Mouse (Mus musculus) hindbrain, embryonic 15.5 days (tissue): Measurements from ENCODE around the gene Mindy3. TPM values are rescaled to one million over a fixed set of nuclear protein-coding genes. Genes with fewer than 3 reads are reported as not detected.

Source experiments
- polyA plus RNA-seq: library from polyadenylated mRNA; unstranded; fragments of >200 nt; fragmentation: Nextera tagmentation; extraction: Ambion mirVana; gene quantifications from 2 replicates; pipeline ENCODE4 v1.2.1, GENCODE M21; 2015

Mindy3 gene
- polyA plus RNA-seq, 1 experiment from 2014 or later, result 47.8 TPM

Other genes with a start within 250 kb of the Mindy3 start
- gene Itga8, start 117.5 kb downstream of the Mindy3 start, polyA plus RNA-seq, result 2.6 and 3.5 TPM in 2 replicates